Mouse (Mus musculus) kidney, adult 2 months (tissue): ENCODE data around the gene Vstm5. TPM values are rescaled to one million over a fixed set of nuclear protein-coding genes. Genes with fewer than 3 reads are reported as not detected.

Experiments
- DNase-seq: peaks from one replicate; pipeline ENCODE4 v3.0.0; 2021
- H3K27ac ChIP-seq: fragments of 200-500 bp; 2 replicates; pipeline ENCODE4 v1.5.1; 2012; ENCODE audit warnings: low read depth, low read length, control low read depth, inconsistent platforms; ENCODE audit not compliant: insufficient read depth
- H3K27me3 ChIP-seq: fragments of 200-500 bp; replicated peaks from 2 replicates; pipeline ENCODE4 v1.6.1; 2012; ENCODE audit warnings: mild to moderate bottlenecking, moderate library complexity, low read length, inconsistent platforms; ENCODE audit not compliant: control insufficient read depth, insufficient read depth
- H3K36me3 ChIP-seq: fragments of 200-500 bp; 2 replicates; pipeline ENCODE4 v1.6.1; 2012; ENCODE audit warnings: mild to moderate bottlenecking, moderate library complexity, low read length, inconsistent platforms; ENCODE audit not compliant: control insufficient read depth, insufficient read depth
- H3K4me1 ChIP-seq: fragments of 200-500 bp; 2 replicates; pipeline ENCODE4 v1.6.1; 2011; ENCODE audit warnings: low read length; ENCODE audit not compliant: control insufficient read depth, insufficient read depth
- H3K4me3 ChIP-seq: fragments of 200-500 bp; 2 replicates; pipeline ENCODE4 v1.5.1; 2011; ENCODE audit warnings: mild to moderate bottlenecking, low read depth, low read length, control low read depth; ENCODE audit not compliant: insufficient read depth
- CTCF ChIP-seq: fragments of 200-500 bp; conservative IDR thresholded peaks from 2 replicates; pipeline ENCODE4 v1.5.1; 2011; ENCODE audit warnings: low read depth, mild to moderate bottlenecking, control low read depth, low read length, moderate library complexity, mixed read lengths; ENCODE audit not compliant: insufficient read depth, insufficient read length
- POLR2A ChIP-seq: fragments of 200-500 bp; IDR thresholded peaks from one replicate; pipeline ENCODE4 v1.6.1; 2011; ENCODE audit warnings: low read depth, low read length, control low read depth
- WGBS: fragments of 180-500 bp; shearing (Covaris S2); methylation state at CpG from one replicate; pipeline ENCODE4 v1.1.7; 2018; 5-methylcytosine and 5-hydroxymethylcytosine counted together
- polyA plus RNA-seq: library from polyadenylated mRNA; depleted of rRNA; stranded (reverse); fragments of >200 nt; gene quantifications from 2 replicates; pipeline ENCODE4 v1.2.3, GENCODE M21; 2012

Vstm5 gene
- polyA plus RNA-seq, 1 experiment, result 11.6 TPM

- TF ChIP-seq POLR2A, result peak; percentile 63
- no peak for TF ChIP-seq CTCF
- peak; percentile 97 for DNase-seq
- Histone ChIP-seq H3K4me3 (peak within 1 kb of the TSS; percentile 99), H3K4me1 (peaks cover 5% of the 10 kb centered on the region; the same call in 1 of the 2 replicates), H3K27ac (peak within 1 kb of the TSS; percentile 92), H3K27me3 (no peaks in the 10 kb centered on the region), H3K36me3 (peaks cover 2% of the 10 kb centered on the region; the same call in 1 of the 2 replicates)
- under 1% methylated on average over 57 of the region's 57 CpGs for WGBS
Measured at GRCm38 (mm10) chr9:15279649-15280490, 41.0 kb downstream of the Vstm5 start, which contains the start of gene Med17. Med17 (minus strand) TSS chr9:15279931.

- DNase-seq, result no peak
- Histone ChIP-seq H3K4me3 (peak overlapping the region; percentile 99), H3K27ac (peak overlapping the region; percentile 42; the same call in 1 of the 2 replicates), H3K36me3 (peaks cover 2% of the 10 kb centered on the region; the same call in 1 of the 2 replicates), H3K4me1 (peaks cover 5% of the 10 kb centered on the region; the same call in 1 of the 2 replicates), H3K27me3 (no peaks in the 10 kb centered on the region)
- 41% methylated on average over 5 of the region's 5 CpGs for WGBS
- TF ChIP-seq CTCF (no peak), POLR2A (no peak)
Measured at GRCm38 (mm10) chr9:15280491-15280879, 41.6 kb downstream of the Vstm5 start.

GRCm38 (mm10) chr9:15285443-15285842 is 46.6 kb downstream of the Vstm5 start:
- Histone ChIP-seq H3K4me1 (peaks cover 4% of the 10 kb centered on the region; the same call in 1 of the 2 replicates), H3K36me3 (peaks cover 7% of the 10 kb centered on the region; the same call in 1 of the 2 replicates), H3K27me3 (no peaks in the 10 kb centered on the region), H3K4me3 (no peak overlapping the region), H3K27ac (no peak overlapping the region)
- peak; percentile 39 for DNase-seq
- 77% methylated on average over 3 of the region's 3 CpGs for WGBS
- TF ChIP-seq CTCF, result peak; percentile 52
- no peak for TF ChIP-seq POLR2A

- Histone ChIP-seq H3K4me3 (no peak overlapping the region), H3K36me3 (peaks cover 11% of the 10 kb centered on the region), H3K27ac (no peak overlapping the region), H3K4me1 (no peaks in the 10 kb centered on the region), H3K27me3 (no peaks in the 10 kb centered on the region)
- 69% methylated on average over 6 of the region's 6 CpGs for WGBS
- no peak for TF ChIP-seq CTCF
- no peak for DNase-seq
Measured at GRCm38 (mm10) chr9:15287846-15288245, 49.0 kb downstream of the Vstm5 start.

- no peaks in the 10 kb centered on the region for H3K27me3 ChIP-seq
- TF ChIP-seq POLR2A (no peak), CTCF (no peak)
- H3K36me3 ChIP-seq, result peaks cover 13% of the 10 kb centered on the region
- no peak overlapping the region for H3K4me3 ChIP-seq
- 92% methylated on average over 3 of the region's 3 CpGs for WGBS
- no peak overlapping the region for H3K27ac ChIP-seq
- no peaks in the 10 kb centered on the region for H3K4me1 ChIP-seq
- DNase-seq, result no peak
Measured at GRCm38 (mm10) chr9:15288402-15288801, 49.6 kb downstream of the Vstm5 start.

- DNase-seq, result no peak
- Histone ChIP-seq H3K27me3 (no peaks in the 10 kb centered on the region), H3K4me1 (no peaks in the 10 kb centered on the region), H3K36me3 (peaks cover 16% of the 10 kb centered on the region), H3K4me3 (no peak overlapping the region), H3K27ac (no peak overlapping the region)
- 69% methylated on average over 6 of the region's 6 CpGs for WGBS
- TF ChIP-seq CTCF, result no peak
Measured at GRCm38 (mm10) chr9:15289251-15289650, 50.4 kb downstream of the Vstm5 start.

GRCm38 (mm10) chr9:15297112-15297511 is 58.3 kb downstream of the Vstm5 start:
- Histone ChIP-seq H3K36me3 (peaks cover 11% of the 10 kb centered on the region), H3K27ac (no peak overlapping the region), H3K27me3 (no peaks in the 10 kb centered on the region), H3K4me1 (peaks cover under 1% of the 10 kb centered on the region; the same call in 1 of the 2 replicates), H3K4me3 (no peak overlapping the region)
- 46% methylated on average over 7 of the region's 7 CpGs for WGBS
- TF ChIP-seq POLR2A, result no peak
- no peak for TF ChIP-seq CTCF
- no peak for DNase-seq
